Mouse (Mus musculus) splenic B cell, adult 2 months (primary cell): ENCODE data around the gene Gm43064.

Experiments
- DNase-seq: peaks from one replicate; pipeline ENCODE4 v3.0.0-alpha.2; 2011; ENCODE audit warnings: low read depth, low spot score
- H3K27me3 ChIP-seq: 2 replicates; pipeline ENCODE4 v1.6.1; 2012; ENCODE audit warnings: mild to moderate bottlenecking, low read length, moderate library complexity, mixed read lengths; ENCODE audit not compliant: control insufficient read depth, poor library complexity, insufficient read depth, severe bottlenecking
- H3K36me3 ChIP-seq: 2 replicates; pipeline ENCODE4 v1.6.1; 2012; ENCODE audit warnings: mild to moderate bottlenecking, low read length, moderate library complexity, mixed read lengths; ENCODE audit not compliant: control insufficient read depth, poor library complexity, insufficient read depth, severe bottlenecking

The Gm43064 gene

GRCm38 (mm10) chr3:103857036-103857805 is 47.8 kb downstream of the Gm43064 start:
- no peaks in the 10 kb centered on the region for H3K27me3 ChIP-seq
- H3K36me3 ChIP-seq: no peaks in the 10 kb centered on the region
- peak; percentile 54 for DNase-seq

- DNase-seq: peak; percentile 56
- H3K36me3 ChIP-seq: no peaks in the 10 kb centered on the region
- H3K27me3 ChIP-seq: no peaks in the 10 kb centered on the region
Measured at GRCm38 (mm10) chr3:103857977-103858563, 48.7 kb downstream of the Gm43064 start.

DNA sequence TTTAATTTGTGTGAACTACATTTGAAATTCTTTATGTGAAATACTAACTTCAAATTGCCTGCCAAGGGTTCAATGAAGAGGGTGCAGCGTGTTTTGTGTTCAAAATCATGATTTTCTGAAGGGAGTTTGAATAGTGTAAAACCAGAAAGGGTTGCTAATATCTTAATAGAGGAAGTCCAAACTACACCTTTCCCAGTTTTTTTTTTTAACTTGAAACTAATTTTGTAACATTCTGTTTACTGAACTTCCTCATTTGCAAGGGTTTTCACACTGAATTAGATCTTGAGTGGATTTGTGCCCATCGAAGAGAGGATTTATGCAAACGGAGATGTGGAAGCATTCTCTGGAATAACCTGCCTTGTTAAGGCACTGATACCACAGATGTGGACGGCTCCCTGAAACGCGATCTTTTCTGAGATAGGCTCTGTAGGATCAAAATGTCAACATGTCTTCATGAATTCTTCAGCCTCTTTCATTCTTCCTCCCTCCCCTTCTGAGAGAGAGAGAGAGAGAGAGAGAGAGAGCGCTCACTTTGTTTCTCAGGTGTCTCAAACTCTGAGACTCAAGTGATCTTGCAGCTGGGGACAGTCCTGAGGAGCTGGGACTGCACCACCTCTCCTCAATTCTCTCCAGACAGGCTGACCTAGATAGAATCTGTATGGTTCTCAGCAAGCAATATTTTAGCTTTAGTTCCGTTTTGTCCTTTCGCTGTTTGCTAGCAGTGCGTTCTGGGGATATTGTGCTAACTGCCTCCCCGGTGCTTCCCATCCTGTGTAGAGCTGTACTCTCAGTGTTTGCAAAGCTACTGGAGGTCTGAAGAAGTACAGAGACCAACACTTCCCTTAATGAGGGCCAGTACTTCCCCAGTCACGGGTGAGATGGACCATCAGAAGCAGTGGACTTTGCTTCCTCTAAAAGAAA is 49.8 kb downstream of the Gm43064 start, which contains the start of gene Ptpn22:
Gene Ptpn22, plus strand, starts transcription at position 915 of the 921 bp plus-strand sequence.
- DNase-seq: peak; percentile 78
- Histone ChIP-seq H3K27me3 (no peaks in the 10 kb centered on the region), H3K36me3 (no peaks in the 10 kb centered on the region)

DNA sequence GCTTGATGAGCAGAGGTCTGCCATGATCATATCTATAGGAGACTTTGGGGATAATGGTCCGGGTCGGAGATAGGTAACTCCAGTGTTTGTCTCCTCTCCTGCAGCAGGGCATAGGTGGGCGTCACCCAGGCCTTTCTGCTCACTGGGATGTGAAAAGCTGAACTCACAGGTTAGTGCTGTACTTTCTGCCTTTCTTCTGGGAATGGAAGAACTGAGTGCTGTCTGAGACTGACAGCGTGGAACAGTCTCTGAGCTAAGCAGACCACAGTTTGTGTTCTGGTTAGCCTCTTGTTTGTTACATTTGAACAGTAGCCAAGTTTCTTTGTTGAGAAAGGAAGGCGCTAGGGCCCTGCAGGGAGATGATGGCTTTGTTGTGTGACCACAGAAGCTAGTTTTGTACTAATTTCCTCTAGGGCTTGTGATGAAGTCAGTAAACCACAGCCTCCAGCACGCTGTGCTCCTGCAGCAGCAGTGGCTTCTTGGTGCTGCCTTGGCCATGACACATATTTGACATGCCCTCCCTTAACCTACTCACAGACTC is 50.5 kb downstream of the Gm43064 start:
- no peaks in the 10 kb centered on the region for H3K36me3 ChIP-seq
- peak; percentile 78 for DNase-seq
- no peaks in the 10 kb centered on the region for H3K27me3 ChIP-seq

GRCm38 (mm10) chr3:103862721-103863220 is 53.4 kb downstream of the Gm43064 start:
- H3K27me3 ChIP-seq: no peaks in the 10 kb centered on the region
- DNase-seq: peak; percentile 22
- no peaks in the 10 kb centered on the region for H3K36me3 ChIP-seq

GRCm38 (mm10) chr3:103864200-103864599 is 54.8 kb downstream of the Gm43064 start:
- no peaks in the 10 kb centered on the region for H3K36me3 ChIP-seq
- H3K27me3 ChIP-seq: no peaks in the 10 kb centered on the region
- DNase-seq: no peak

GRCm38 (mm10) chr3:103867424-103867971 is 58.1 kb downstream of the Gm43064 start:
- peak; percentile 73 for DNase-seq

DNA sequence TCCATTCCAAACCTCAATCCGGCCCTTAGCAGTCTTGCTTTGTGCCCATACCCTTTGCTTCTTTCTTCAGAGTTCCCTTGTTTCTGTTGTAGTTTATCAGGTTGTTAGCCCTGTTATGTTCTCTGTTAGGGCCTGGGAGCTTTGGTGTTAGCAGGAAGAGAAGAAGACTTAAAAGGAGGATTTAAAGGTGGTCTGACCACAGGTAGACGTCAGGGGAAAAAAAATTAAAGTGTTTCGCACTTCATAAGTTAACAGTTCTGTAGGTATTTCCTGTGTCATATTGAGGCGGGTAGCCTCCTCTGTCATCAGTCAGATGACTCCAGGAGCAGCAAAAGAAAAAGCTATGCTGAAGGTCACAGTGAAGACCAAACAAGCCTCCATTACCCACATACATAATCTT is 58.6 kb downstream of the Gm43064 start:
- H3K36me3 ChIP-seq: no peaks in the 10 kb centered on the region
- peak; percentile 60 for DNase-seq

More at GRCm38 (mm10) chr3:103867424-103867971, 58.1 kb downstream of the Gm43064 start:
- no peaks in the 10 kb centered on the region for H3K36me3 ChIP-seq
- no peaks in the 10 kb centered on the region for H3K27me3 ChIP-seq

GRCm38 (mm10) chr3:103872663-103873098 is 63.3 kb downstream of the Gm43064 start:
- H3K36me3 ChIP-seq: peaks cover 2% of the 10 kb centered on the region; the same call in 1 of the 2 replicates
- DNase-seq: peak; percentile 83

More for the DNA sequence above, 58.6 kb downstream of the Gm43064 start:
- H3K27me3 ChIP-seq: no peaks in the 10 kb centered on the region

DNA sequence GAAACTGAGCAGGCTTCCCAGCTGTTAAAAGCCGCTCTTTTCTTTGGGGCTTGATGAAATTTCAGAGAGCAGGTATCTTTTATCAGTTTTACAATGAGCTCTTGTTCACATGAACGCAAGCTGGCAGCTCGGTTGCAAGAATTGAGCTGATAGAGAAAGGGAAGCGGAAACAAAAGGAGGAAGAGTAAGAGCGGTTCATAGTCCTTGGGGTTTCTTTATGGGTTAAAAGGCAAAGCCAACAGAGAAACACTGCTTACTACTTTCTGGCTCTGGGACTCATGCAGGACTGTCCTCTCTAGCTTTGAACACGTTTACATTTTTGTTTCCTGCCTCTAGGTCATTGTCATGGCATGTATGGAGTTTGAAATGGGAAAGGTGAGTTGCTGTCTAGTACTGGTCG is 65.0 kb downstream of the Gm43064 start:
- Histone ChIP-seq H3K36me3 (peaks cover 2% of the 10 kb centered on the region; the same call in 1 of the 2 replicates), H3K27me3 (no peaks in the 10 kb centered on the region)
- peak; percentile 46 for DNase-seq

More at GRCm38 (mm10) chr3:103872663-103873098, 63.3 kb downstream of the Gm43064 start:
- H3K27me3 ChIP-seq: no peaks in the 10 kb centered on the region

DNA sequence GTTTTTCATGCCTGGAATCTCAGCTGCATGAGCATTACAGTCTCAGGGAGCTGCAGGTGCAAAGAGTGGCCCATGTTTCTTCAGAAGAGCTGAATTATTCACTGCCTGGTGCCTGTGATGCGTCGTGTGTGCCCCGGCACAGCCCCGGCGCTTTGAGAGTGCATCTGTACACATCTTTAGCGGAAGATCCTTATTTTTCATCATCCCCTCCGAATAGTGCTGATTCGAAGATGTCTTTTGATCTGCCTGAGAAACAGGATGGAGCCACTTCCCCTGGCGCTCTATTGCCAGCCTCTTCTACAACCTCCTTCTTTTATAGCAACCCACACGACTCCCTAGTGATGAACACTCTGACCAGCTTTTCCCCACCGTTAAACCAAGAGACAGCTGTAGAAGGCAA is 76.6 kb downstream of the Gm43064 start:
- H3K27me3 ChIP-seq: no peaks in the 10 kb centered on the region
- no peak for DNase-seq
- H3K36me3 ChIP-seq: peaks cover 6% of the 10 kb centered on the region

GRCm38 (mm10) chr3:103887581-103887980 is 78.2 kb downstream of the Gm43064 start:
- H3K36me3 ChIP-seq: peaks cover 6% of the 10 kb centered on the region
- peak; percentile 82 for DNase-seq
- H3K27me3 ChIP-seq: no peaks in the 10 kb centered on the region
